Comparison of ENCODE assay signal across 9 mouse cellular contexts in the genomic region with DNA sequence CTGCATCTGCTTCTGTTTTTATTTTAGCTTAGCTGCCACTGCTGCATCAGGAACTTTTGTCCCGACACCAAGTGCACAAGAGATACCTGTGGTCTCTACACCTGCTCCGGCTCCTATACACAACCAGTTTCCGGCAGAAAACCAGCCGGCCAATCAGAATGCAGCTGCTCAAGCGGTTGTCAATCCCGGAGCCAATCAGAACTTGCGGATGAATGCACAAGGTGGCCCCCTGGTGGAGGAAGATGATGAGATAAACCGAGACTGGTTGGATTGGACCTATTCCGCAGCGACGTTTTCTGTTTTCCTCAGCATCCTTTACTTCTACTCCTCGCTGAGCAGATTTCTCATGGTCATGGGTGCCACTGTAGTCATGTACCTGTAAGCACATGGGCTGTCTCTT. TPM values are rescaled to one million over a fixed set of nuclear protein-coding genes. Genes with fewer than 3 reads are reported as not detected.
DNase-seq lines count a peak whose midpoint lies in the region; ATAC-seq and TF ChIP-seq lines count a peak whose summit lies in the region.
"Had no signal": no experiment of that assay in that cellular context is flagged by ENCODE, and none has a peak within 500 bp of the region (broad histone marks: within the 10 kb centered on the region; RNA-seq: fewer than 3 reads in every experiment).

No protein-coding gene starts in this region.

- no peak overlapping the region for H3K4me2 ChIP-seq in neural tube, embryonic 11.5 days (ENCODE audit: low read depth)
- H3K4me2 ChIP-seq: hindbrain, embryonic 15.5 days had no signal

- DNase-seq in cerebellum, adult 18-20 months: peak; percentile 27 to 32
- no peak for DNase-seq in cerebellum, adult 11 months
- DNase-seq in lung, adult 18-20 months: peak; percentile 38 to 58
- DNase-seq in lung, adult 2 months: no peak
- peak; percentile 35 to 42 for DNase-seq in adrenal gland, adult 18-20 months (ENCODE audit: low spot score in 2 of 2)
- DNase-seq in gastrocnemius, adult 18-20 months (ENCODE audit: low spot score): peak; percentile 66
- peak; percentile 59 for DNase-seq in kidney, postnatal 14 days
- DNase-seq in neural tube, embryonic 11.5 days (ENCODE audit: low spot score): peak; percentile 38

- H3K4me3 ChIP-seq in lung, adult 2 months (replicated peaks; ENCODE audit: extremely low read depth, low read depth, low read length): no peak overlapping the region
- no peak overlapping the region for H3K4me3 ChIP-seq in neural tube, embryonic 11.5 days (ENCODE audit: low read depth, low read length)
- H3K4me3 ChIP-seq: hindbrain, embryonic 15.5 days had no signal

- no peak; the same call in 1 of the 2 replicates for TF ChIP-seq CTCF in lung, adult 2 months (IDR thresholded peaks at IDR 0.05; ENCODE audit: insufficient read depth, low read length)

- no peaks in the 10 kb centered on the region for H3K27me3 ChIP-seq in neural tube, embryonic 11.5 days (ENCODE audit: control insufficient read depth, insufficient read depth, low read length)
- H3K27me3 ChIP-seq: hindbrain, embryonic 15.5 days had no signal

- H3K27ac ChIP-seq in neural tube, embryonic 11.5 days (ENCODE audit: low read depth, low read length): no peak overlapping the region
- H3K27ac ChIP-seq: hindbrain, embryonic 15.5 days had no signal

- H3K9ac ChIP-seq in neural tube, embryonic 11.5 days (ENCODE audit: low read length): no peak overlapping the region
- H3K9ac ChIP-seq: hindbrain, embryonic 15.5 days had no signal

- peaks cover 7% of the 10 kb centered on the region for H3K4me1 ChIP-seq in lung, adult 2 months (ENCODE audit: control insufficient read depth, insufficient read depth, low read length)
- peaks cover 4% of the 10 kb centered on the region; the same call in 1 of the 2 replicates for H3K4me1 ChIP-seq in neural tube, embryonic 11.5 days (ENCODE audit: control insufficient read depth, insufficient read depth, low read length)

- no peaks in the 10 kb centered on the region for H3K9me3 ChIP-seq in neural tube, embryonic 11.5 days (ENCODE audit: control insufficient read depth, low read length)
- H3K9me3 ChIP-seq: hindbrain, embryonic 15.5 days had no signal

- WGBS in lung, adult 2 months: 74% methylated on average over 12 of the region's 12 CpGs
- 82% methylated on average over 12 of the region's 12 CpGs for WGBS in neural tube, embryonic 11.5 days

- ATAC-seq in neural tube, embryonic 11.5 days (ENCODE audit: insufficient read depth, low FRiP score, low TSS enrichment): no peak

- TF ChIP-seq POLR2A in lung, adult 2 months (IDR thresholded peaks at IDR 0.05; ENCODE audit: borderline replicate concordance, extremely low read depth, low read depth, low read length): no peak

- peaks cover 23% of the 10 kb centered on the region for H3K36me3 ChIP-seq in neural tube, embryonic 11.5 days (ENCODE audit: control insufficient read depth, insufficient read depth, low read length)

RNA-seq across cellular contexts. Expression of a gene that starts 5.9 kb away (rescaled TPM):
- polyA plus RNA-seq in lung, adult 2 months (2012; rRNA removed): 341 and 489 TPM in 2 replicates
- total RNA-seq in adrenal gland, adult 18-20 months (2021): 100 to 1,000 TPM; 100 to 109 TPM
- 100 to 1,000 TPM; 102 to 108 TPM for total RNA-seq in gastrocnemius, adult 18-20 months (2021)
- 58.4 and 59.3 TPM in 2 replicates for polyA plus RNA-seq in neural tube, embryonic 11.5 days (2014; fragmentation: Nextera tagmentation; extraction: Ambion mirVana)

RNA-seq across cellular contexts. Expression of a gene that starts 42.0 kb away (rescaled TPM):
- polyA plus RNA-seq in lung, adult 2 months (2012; rRNA removed): 9.3 and 12.0 TPM in 2 replicates
- total RNA-seq in adrenal gland, adult 18-20 months (2021): 10 to 100 TPM in 1 of 2 experiments, 1 to 10 TPM in 1; 7.1 to 23.7 TPM
- total RNA-seq in gastrocnemius, adult 18-20 months (2021): under 1 TPM; 0.83 to 0.98 TPM
- polyA plus RNA-seq in neural tube, embryonic 11.5 days (2014; fragmentation: Nextera tagmentation; extraction: Ambion mirVana): 0.05 TPM in 1 of 2 replicates, not detected in the other

Comparison
In these comparisons a context has a peak if more than half of its experiments do, and no peak if none do; other contexts are left out.
1. DNase-seq: peak in cerebellum, adult 18-20 months (2 of 2), lung, adult 18-20 months (2 of 2), adrenal gland, adult 18-20 months (2 of 2), gastrocnemius, adult 18-20 months (single experiment), kidney, postnatal 14 days (single experiment) and neural tube, embryonic 11.5 days (single experiment); none in cerebellum, adult 11 months (single experiment) and lung, adult 2 months (single experiment).
2. RNA of a gene that starts 42.0 kb away (total RNA-seq): 7.1 to 23.7 TPM in adrenal gland, adult 18-20 months; 0.83 to 0.98 TPM in gastrocnemius, adult 18-20 months; every median in the first group is over 4 times any median in the second.